15 mouse cellular contexts compared by ENCODE assay signal in genomic region chr14:106550150-106550549, GRCm38 (mm10).
"Had no signal": no experiment of that assay in that cellular context is flagged by ENCODE, and none has a peak within 500 bp of the region (broad histone marks: within the 10 kb centered on the region; RNA-seq: fewer than 3 reads in every experiment).

No protein-coding gene starts in this region.

- H3K4me3 ChIP-seq: kidney, embryonic 15.5 days; left cerebral cortex, adult 2 months; liver, embryonic 13.5 days had no signal

- H3K36me3 ChIP-seq: kidney, embryonic 15.5 days; liver, embryonic 13.5 days had no signal

- H3K9ac ChIP-seq: kidney, embryonic 15.5 days; liver, embryonic 13.5 days had no signal

- H3K9me3 ChIP-seq: kidney, embryonic 15.5 days; liver, embryonic 13.5 days had no signal

- H3K4me2 ChIP-seq: kidney, embryonic 15.5 days; liver, embryonic 13.5 days had no signal

- ATAC-seq: midbrain, embryonic 16.5 days had no signal

- H3K4me1 ChIP-seq: kidney, embryonic 15.5 days; liver, embryonic 13.5 days had no signal

- DNase-seq: kidney, adult 11 months; kidney, adult 8-10 months; kidney, postnatal 10 days; kidney, postnatal 36 days; layer of hippocampus, postnatal 36 days; liver, embryonic 13.5 days; lung, adult 2 months; lung, postnatal 14 days; lung, postnatal 4 days; retina, postnatal 1 day; thymus, adult 18-20 months; thymus, postnatal 36 days had no signal

- H3K27ac ChIP-seq: kidney, embryonic 15.5 days; left cerebral cortex, adult 2 months; liver, embryonic 13.5 days had no signal

- H3K27me3 ChIP-seq: kidney, embryonic 15.5 days; liver, embryonic 13.5 days had no signal
